Mouse (Mus musculus) midbrain, embryonic 12.5 days (tissue): ENCODE results near the gene Capn5. TPM values are rescaled to one million over a fixed set of nuclear protein-coding genes. Genes with fewer than 3 reads are reported as not detected.
A peak's percentile ranks its signal among the peaks of the same experiment; 100 is the strongest.

ENCODE experiments used
- ATAC-seq: fragments of 200-750 bp; cut with Nextera tagmentation; 2 replicates; pipeline ENCODE4 v1.8.0; 2017; ENCODE audit warnings: low read depth, moderate TSS enrichment, moderate library complexity; ENCODE audit not compliant: low FRiP score
- H3K27ac ChIP-seq: fragments of 300-500 bp; sonication (generic); replicated peaks from 2 replicates; pipeline ENCODE4 v1.5.1; 2016; ENCODE audit warnings: mild to moderate bottlenecking
- H3K27me3 ChIP-seq: fragments of 300-500 bp; sonication (generic); 2 replicates; pipeline ENCODE4 v1.6.1; 2016; ENCODE audit warnings: mild to moderate bottlenecking
- H3K36me3 ChIP-seq: fragments of 300-500 bp; sonication (generic); 2 replicates; pipeline ENCODE4 v1.6.1; 2016
- H3K4me1 ChIP-seq: fragments of 300-500 bp; sonication (generic); 2 replicates; pipeline ENCODE4 v1.6.1; 2016
- H3K4me2 ChIP-seq: fragments of 300-500 bp; sonication (generic); replicated peaks from 2 replicates; pipeline ENCODE4 v1.6.1; 2016; ENCODE audit warnings: mild to moderate bottlenecking, moderate library complexity
- H3K4me3 ChIP-seq: fragments of 300-500 bp; sonication (generic); 2 replicates; pipeline ENCODE4 v1.5.1; 2016; ENCODE audit warnings: mild to moderate bottlenecking
- H3K9ac ChIP-seq: fragments of 300-500 bp; sonication (generic); replicated peaks from 2 replicates; pipeline ENCODE4 v1.6.1; 2016; ENCODE audit warnings: mild to moderate bottlenecking, moderate library complexity
- H3K9me3 ChIP-seq: fragments of 300-500 bp; sonication (generic); 2 replicates; pipeline ENCODE4 v1.6.1; 2016; ENCODE audit warnings: mild to moderate bottlenecking
- WGBS: fragments of 180-500 bp; shearing (Covaris S2); methylation state at CpG from one replicate; pipeline ENCODE4 v1.1.7; 2016; 5-methylcytosine and 5-hydroxymethylcytosine counted together
- polyA plus RNA-seq: library from polyadenylated mRNA; unstranded; fragments of >200 nt; fragmentation: Nextera tagmentation; extraction: Ambion mirVana; gene quantifications from 2 replicates; pipeline ENCODE4 v1.2.1, GENCODE M21; 2016

The Capn5 gene
- polyA plus RNA-seq, 1 experiment from 2014 or later: 7.2 TPM

DNA sequence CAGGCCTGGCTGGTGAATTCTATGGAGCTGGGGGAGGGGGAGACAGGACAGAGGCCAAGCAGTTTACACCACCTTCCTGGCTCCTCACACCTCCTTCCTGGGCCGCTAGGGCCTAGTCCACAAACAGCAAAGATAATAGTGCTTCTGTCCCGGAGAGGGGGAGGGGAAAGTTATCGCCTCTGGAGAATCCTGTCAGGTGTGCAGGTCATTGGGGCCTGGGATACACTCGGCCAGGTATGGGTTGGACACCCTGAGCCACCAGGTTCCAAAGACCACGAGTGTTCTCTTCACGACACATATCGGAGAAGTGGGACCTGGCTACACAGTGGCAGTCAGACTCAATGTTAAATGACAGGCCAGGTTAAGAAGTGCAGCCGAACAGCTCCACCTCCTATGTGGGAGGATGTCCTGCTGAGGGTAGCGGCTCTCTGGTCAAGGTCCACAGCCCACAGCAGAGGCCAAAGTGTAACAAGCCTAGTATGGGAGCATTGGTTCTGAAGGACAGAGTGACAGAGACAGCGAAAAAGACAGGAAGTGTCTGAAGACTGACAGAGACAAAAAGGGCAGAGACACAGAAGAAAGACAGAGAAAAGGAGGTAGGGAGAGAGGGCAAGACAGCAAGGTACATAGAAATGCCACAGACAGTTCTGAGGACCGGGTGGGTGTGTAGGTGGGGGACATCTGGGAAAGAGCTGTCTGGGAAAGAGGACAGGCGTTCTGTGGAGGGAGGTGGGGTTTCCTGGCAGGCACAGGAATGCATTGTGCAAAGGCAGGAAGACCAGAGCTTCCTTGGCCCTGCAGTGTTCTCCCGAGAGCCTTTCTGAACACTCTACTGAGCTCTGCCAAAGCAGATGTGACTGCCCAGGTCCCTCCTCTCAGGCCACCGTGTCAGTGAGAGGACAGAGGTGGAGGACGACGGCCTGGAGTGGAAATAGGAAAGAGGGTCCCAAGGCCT lies 73.3 kb downstream of the Capn5 start:
- Histone ChIP-seq H3K4me3 (no peak overlapping the region), H3K9ac (no peak overlapping the region), H3K4me2 (no peak overlapping the region), H3K27ac (no peak overlapping the region), H3K4me1 (peaks cover 6% of the 10 kb centered on the region), H3K36me3 (no peaks in the 10 kb centered on the region), H3K9me3 (no peaks in the 10 kb centered on the region), H3K27me3 (peaks cover 9% of the 10 kb centered on the region; the same call in 1 of the 2 replicates)
- WGBS: 69% methylated on average over 16 of the region's 16 CpGs
- ATAC-seq: no peak

DNA sequence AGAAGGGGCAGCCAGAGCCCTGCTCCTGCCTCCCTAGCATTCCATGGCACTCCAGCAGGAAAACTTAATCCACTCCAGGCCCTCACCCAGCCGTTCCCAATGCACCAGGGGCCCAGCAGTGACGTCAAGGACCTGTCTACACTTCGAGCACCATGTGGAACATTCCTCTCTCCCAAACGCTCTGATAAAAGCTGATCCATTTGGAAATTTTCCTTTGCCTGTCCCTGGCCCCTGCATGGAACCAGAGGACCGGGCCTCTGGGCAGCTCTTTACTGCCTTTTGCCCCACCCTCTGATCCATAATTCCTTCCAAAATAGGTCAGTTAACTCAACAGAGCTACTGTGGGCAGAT lies 74.2 kb downstream of the Capn5 start:
- H3K27me3 ChIP-seq: 0 out of 2 replicates have a peak, but pooled peaks cover 3% of the 10 kb centered on the region
- H3K4me2 ChIP-seq: no peak overlapping the region
- no peak for ATAC-seq
- peaks cover 6% of the 10 kb centered on the region for H3K4me1 ChIP-seq
- H3K9me3 ChIP-seq: no peaks in the 10 kb centered on the region
- H3K36me3 ChIP-seq: no peaks in the 10 kb centered on the region
- H3K27ac ChIP-seq: no peak overlapping the region
- H3K4me3 ChIP-seq: no peak overlapping the region
- H3K9ac ChIP-seq: no peak overlapping the region
- WGBS: 73% methylated on average over 5 of the region's 5 CpGs

DNA sequence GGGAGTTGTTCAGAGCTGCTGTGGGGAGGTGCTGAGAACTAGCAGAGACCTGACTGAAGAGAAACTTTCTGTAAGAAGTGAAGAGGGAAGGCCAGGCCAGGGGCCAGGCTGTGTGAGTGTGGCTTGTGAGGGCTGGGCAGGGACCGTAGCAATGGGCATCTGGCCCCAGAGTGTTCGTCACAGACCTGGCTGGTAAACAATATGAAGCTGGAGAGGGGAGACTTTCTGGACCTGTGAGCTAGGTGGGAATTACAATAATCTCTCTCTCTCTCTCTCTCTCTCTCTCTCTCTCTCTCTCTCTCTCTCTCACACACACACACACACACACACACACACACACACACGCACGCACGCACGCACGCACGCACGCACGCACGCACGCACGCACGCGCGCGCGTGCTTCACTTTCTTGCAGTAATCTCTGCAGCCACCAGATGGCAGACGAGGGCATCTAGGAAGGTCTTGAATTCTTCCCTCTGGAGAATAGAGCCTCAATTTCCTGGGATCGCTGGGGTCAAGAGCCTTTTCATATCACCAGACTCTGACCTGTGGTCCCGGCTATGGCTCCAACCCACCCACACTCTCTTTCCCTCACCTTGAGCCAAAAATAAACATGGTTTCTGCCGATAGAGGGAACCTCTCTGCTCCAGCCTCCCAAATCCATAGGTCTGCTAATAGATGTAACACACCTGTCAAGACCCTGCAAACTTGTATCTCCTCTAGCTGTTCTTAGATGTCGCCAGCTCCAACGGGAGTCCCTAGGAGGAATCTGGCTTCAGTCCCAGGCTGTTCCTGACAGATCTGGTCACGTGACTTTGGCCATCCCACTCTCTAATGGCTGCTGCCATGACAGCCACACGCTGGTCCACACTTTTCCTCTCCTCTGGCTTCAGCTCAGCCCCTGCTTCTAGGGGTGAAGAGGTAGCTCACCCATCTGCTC lies 74.8 kb downstream of the Capn5 start:
- Histone ChIP-seq H3K27ac (0 out of 2 replicates have a peak overlapping the region, but pooled peaks have one; percentile 4), H3K9me3 (no peaks in the 10 kb centered on the region), H3K36me3 (no peaks in the 10 kb centered on the region), H3K4me3 (peak overlapping the region; percentile 30), H3K9ac (peak overlapping the region; percentile 24; the same call in 1 of the 2 replicates), H3K4me2 (peak overlapping the region; percentile 47), H3K27me3 (0 out of 2 replicates have a peak, but pooled peaks cover 3% of the 10 kb centered on the region), H3K4me1 (peaks cover 6% of the 10 kb centered on the region)
- WGBS: 39% methylated on average over 10 of the region's 26 CpGs
- peak; percentile 65 for ATAC-seq

DNA sequence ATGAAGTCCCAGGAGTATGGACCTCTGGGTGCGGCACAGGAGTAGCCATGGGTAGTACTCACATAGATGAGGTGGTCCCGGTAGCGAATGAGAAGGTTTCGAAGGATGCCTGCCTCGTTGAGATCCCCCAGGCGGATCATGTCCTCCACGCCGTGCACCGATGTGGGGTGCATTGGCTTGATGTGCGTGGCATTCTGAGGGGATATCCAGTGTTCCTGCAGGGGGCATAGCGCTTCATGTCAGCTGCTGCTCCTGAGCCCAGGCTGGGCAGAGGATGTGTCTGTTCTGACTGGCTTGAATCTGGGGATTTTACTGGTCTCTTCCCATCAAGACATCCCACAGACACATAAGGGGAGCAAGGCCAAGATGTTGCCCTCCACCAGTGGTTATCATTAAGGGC lies 75.6 kb downstream of the Capn5 start:
- Histone ChIP-seq H3K4me3 (no peak overlapping the region), H3K9ac (0 out of 2 replicates have a peak overlapping the region, but pooled peaks have one; percentile 24), H3K36me3 (peaks cover 7% of the 10 kb centered on the region; the same call in 1 of the 2 replicates), H3K4me1 (peaks cover 6% of the 10 kb centered on the region), H3K27me3 (0 out of 2 replicates have a peak, but pooled peaks cover 3% of the 10 kb centered on the region), H3K4me2 (peak overlapping the region; percentile 47), H3K27ac (no peak overlapping the region), H3K9me3 (0 out of 2 replicates have a peak, but pooled peaks cover under 1% of the 10 kb centered on the region)
- ATAC-seq: no peak
- WGBS: 92% methylated on average over 11 of the region's 11 CpGs

DNA sequence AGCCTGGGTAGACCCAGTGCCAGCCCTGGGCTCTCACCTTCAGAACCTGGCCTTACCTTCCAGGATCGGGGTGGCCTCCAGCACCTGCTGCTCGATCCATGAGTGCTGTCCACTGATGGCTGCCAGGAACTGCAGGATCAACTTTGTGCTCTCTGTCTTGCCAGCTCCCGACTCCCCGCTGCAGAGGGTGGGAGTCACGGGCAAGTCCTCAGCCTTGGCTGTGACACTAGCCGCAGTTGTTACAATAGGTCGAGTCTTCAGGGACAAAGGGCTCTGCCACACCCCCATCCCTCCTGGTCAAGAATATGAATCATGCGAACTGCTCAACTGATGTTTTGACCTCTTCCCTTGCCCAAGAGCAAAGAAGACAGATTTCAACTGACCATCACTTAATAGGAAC lies 80.5 kb downstream of the Capn5 start:
- Histone ChIP-seq H3K36me3 (peaks cover 17% of the 10 kb centered on the region), H3K27me3 (no peaks in the 10 kb centered on the region), H3K9me3 (peaks cover 8% of the 10 kb centered on the region; the same call in 1 of the 2 replicates), H3K4me1 (peaks cover 2% of the 10 kb centered on the region; the same call in 1 of the 2 replicates), H3K27ac (no peak overlapping the region), H3K9ac (no peak overlapping the region), H3K4me3 (no peak overlapping the region), H3K4me2 (no peak overlapping the region)
- WGBS: 93% methylated on average over 8 of the region's 8 CpGs
- ATAC-seq: no peak

DNA sequence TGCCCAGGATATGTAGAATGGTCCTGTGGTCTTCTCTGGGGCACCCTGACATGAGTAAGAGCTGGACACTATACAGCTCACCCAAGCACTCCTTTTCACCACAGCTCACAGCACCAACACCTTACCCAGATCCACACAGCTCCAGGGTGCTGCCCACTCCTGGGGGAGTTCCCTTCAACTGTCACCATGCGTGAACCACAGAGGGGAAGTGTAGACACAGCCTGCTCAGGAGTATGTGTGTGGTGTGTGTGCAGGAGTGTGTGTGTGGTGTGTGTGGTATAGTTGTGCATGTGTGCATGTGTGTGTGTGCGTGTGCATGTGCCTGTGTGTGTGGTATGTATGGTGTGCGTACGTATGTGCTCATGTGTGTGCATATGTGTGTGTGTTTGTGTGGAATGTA lies 82.2 kb downstream of the Capn5 start:
- H3K4me2 ChIP-seq: no peak overlapping the region
- peaks cover 19% of the 10 kb centered on the region for H3K36me3 ChIP-seq
- no peak overlapping the region for H3K27ac ChIP-seq
- H3K4me3 ChIP-seq: no peak overlapping the region
- ATAC-seq: no peak
- peaks cover 8% of the 10 kb centered on the region; the same call in 1 of the 2 replicates for H3K9me3 ChIP-seq
- no peak overlapping the region for H3K9ac ChIP-seq
- H3K27me3 ChIP-seq: no peaks in the 10 kb centered on the region
- H3K4me1 ChIP-seq: no peaks in the 10 kb centered on the region
- WGBS: 96% methylated on average over 4 of the region's 4 CpGs

DNA sequence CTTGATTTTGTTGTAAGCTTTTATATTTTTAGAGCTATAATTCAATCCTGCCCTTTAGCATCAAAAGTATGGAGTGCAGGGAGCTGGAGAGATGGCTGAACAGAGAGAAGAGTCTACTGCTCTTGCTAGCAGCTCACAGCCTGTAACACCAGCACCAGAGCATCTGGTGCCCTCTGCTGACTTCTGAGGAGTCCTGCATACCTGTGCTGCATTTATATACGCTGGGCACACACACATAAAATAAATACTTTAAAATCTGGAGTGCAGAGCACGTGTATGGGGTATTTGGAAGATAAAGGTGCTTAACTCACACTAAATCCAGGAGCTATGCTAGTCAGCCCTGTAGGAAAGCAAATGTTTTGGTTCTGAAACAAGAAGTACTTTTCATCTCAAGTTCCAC lies 91.7 kb downstream of the Capn5 start:
- no peak overlapping the region for H3K9ac ChIP-seq
- H3K27ac ChIP-seq: no peak overlapping the region
- H3K4me1 ChIP-seq: peaks cover 18% of the 10 kb centered on the region
- H3K27me3 ChIP-seq: no peaks in the 10 kb centered on the region
- H3K4me3 ChIP-seq: no peak overlapping the region
- WGBS: 49% methylated on average over 2 of the region's 2 CpGs
- H3K4me2 ChIP-seq: no peak overlapping the region
- no peaks in the 10 kb centered on the region for H3K36me3 ChIP-seq
- no peaks in the 10 kb centered on the region for H3K9me3 ChIP-seq
- no peak for ATAC-seq

DNA sequence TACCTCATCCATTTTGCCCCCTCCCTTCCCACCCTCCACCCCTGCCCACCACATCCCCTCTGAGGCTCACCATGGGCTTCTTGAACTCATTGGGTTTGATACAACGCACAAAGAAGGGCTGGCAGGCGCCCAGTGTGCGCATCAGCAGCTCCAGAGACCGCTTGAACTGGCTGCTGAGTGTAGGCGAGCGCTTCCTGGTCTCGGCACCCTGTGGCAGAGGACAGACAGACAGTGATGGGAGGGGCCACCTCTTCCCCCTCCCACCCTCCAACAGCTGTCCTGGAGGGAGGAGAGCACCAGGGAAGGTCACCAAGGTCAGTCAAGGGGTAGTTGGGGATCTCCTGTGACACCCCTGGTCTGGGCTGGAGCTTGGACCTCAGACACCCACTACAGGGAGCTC lies 92.8 kb downstream of the Capn5 start:
- Histone ChIP-seq H3K9me3 (no peaks in the 10 kb centered on the region), H3K4me3 (no peak overlapping the region), H3K27me3 (no peaks in the 10 kb centered on the region), H3K27ac (no peak overlapping the region), H3K36me3 (0 out of 2 replicates have a peak, but pooled peaks cover 5% of the 10 kb centered on the region), H3K4me1 (peaks cover 18% of the 10 kb centered on the region), H3K4me2 (no peak overlapping the region), H3K9ac (no peak overlapping the region)
- 82% methylated on average over 7 of the region's 7 CpGs for WGBS
- ATAC-seq: no peak

DNA sequence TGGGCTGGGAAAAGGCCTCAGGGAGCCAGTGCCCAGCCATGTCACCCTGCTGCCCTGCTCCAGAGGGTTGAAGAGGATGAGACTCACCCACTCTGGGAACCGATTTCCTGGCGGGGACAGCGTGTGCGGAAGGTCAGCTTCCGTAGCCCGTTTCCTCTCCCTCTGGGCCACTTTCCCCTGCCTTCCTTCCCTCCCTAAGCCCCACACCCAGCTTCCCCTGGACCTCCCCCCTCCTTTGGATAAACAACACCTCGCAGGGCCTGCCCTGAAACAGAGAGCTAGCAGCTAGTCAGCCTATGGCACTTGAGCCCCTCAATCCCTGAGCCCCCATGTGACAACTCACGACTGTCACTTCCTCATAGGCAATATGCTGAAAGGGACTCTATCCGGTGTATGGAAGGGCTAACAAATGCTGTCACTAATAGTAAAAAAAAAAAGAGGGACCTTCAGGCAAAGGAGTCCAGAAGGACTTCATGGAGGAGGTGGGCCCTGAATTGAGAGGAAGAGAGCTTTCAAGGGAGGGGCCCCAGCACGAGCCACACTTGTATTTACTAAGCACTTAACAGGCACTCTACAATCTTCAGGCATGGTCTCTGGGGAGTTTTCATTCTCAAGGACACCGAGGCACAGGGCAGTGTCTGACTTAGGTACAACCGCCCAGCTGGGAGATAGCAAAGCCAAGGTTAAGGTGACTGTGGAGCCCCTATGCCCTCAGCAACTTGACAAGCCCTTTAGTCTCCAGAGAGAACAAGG lies 93.4 kb downstream of the Capn5 start:
- ATAC-seq: no peak

DNA sequence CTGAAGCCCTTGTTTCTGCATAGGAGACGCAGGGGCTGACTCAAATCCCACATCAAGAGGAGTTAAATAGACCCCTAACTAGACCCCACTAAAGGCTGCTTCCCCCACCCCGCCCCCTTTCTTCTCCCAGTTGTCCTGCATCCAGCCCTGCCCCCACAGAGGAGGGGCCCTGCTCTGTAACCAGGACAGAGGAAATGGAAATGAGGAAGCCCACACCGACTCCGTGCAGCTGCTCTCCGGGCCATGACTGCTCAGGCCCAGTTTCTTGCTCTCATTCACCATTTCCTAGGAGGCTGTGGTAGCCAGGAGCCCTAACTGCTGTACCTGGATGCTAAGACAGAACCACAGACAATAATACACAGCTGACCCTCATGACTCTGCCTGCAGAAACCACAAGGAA lies 95.7 kb downstream of the Capn5 start:
- Histone ChIP-seq H3K9me3 (no peaks in the 10 kb centered on the region), H3K9ac (no peak overlapping the region; the same call in 1 of the 2 replicates), H3K27ac (peak overlapping the region; percentile 52), H3K4me1 (peaks cover 18% of the 10 kb centered on the region), H3K4me3 (no peak overlapping the region), H3K4me2 (no peak overlapping the region), H3K36me3 (peaks cover 5% of the 10 kb centered on the region; the same call in 1 of the 2 replicates), H3K27me3 (no peaks in the 10 kb centered on the region)
- peak; percentile 82 for ATAC-seq
- WGBS: 6% methylated on average over 5 of the region's 5 CpGs

More for the DNA sequence above, 93.4 kb downstream of the Capn5 start:
- Histone ChIP-seq H3K27me3 (no peaks in the 10 kb centered on the region), H3K36me3 (0 out of 2 replicates have a peak, but pooled peaks cover 5% of the 10 kb centered on the region), H3K9me3 (no peaks in the 10 kb centered on the region), H3K4me2 (no peak overlapping the region), H3K9ac (no peak overlapping the region), H3K4me3 (no peak overlapping the region), H3K4me1 (peaks cover 18% of the 10 kb centered on the region), H3K27ac (no peak overlapping the region)
- WGBS: 59% methylated on average over 12 of the region's 12 CpGs

DNA sequence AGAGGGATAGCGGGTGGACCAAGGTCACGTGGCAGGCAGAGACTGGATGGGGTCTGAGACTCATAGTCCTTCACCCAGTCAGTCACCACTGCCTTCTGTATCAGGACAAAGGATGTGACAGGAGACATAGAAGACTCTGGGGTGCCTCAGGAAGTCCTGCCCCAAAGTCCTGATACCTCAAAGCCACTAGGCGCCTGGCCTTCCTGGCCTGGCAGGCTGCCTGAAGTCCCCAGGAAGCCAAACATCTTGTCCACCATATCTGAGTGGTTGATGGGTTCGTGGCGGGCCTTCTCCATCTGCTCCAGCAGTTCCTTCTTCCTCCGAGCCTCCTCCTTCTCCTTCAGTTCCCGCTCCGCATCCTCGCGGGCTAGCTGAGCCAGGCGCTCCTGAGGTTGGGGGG lies 100.6 kb downstream of the Capn5 start:
- peaks cover 8% of the 10 kb centered on the region for H3K4me1 ChIP-seq
- no peaks in the 10 kb centered on the region for H3K9me3 ChIP-seq
- no peak overlapping the region for H3K27ac ChIP-seq
- no peak overlapping the region for H3K4me3 ChIP-seq
- no peaks in the 10 kb centered on the region for H3K27me3 ChIP-seq
- 89% methylated on average over 11 of the region's 11 CpGs for WGBS
- H3K4me2 ChIP-seq: no peak overlapping the region
- H3K36me3 ChIP-seq: peaks cover 12% of the 10 kb centered on the region
- no peak overlapping the region for H3K9ac ChIP-seq
- ATAC-seq: no peak
